In the genomic region with DNA sequence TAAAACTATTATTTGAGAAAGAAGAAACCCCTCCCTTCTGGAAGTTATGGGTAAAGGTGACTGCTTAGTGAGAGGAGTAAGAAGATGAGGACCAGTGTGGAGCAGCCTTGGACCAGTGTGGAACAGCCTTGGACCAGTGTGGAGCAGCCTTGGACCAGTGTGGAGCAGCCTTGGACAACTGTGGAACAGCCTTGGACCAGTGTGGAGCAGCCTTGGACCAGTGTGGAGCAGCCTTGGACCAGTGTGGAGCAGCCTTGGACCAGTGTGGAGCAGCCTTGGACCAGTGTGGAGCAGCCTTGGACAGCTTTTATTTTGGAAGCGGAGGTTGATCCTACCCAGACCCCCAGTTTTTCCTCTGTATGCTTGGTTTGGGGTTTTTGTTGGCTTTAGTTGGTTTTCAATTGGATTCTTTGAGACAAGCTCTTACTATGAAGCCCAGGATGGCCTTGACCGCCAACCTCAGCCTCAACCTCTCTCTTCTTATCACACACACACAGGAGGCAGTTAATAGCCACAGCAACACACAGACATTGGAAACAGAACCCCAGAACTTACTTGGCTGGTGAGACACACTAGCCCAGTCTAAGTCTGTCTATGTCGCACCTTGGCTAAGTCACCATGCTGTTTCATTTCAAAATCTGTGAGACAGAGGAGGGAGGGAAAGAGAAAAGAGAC, we compare ENCODE assay signal across 25 mouse cellular contexts.
DNase-seq lines count a peak whose midpoint lies in the region; ATAC-seq lines count a peak whose summit lies in the region.
"Had no signal": no experiment of that assay in that cellular context is flagged by ENCODE, and none has a peak within 500 bp of the region (broad histone marks: within the 10 kb centered on the region; RNA-seq: fewer than 3 reads in every experiment).

No protein-coding gene starts in this region.

- H3K4me3 ChIP-seq in heart, embryonic 12.5 days = no peak overlapping the region
- H3K4me3 ChIP-seq: embryonic facial prominence, embryonic 10.5 days; embryonic facial prominence, embryonic 12.5 days; forebrain, embryonic 13.5 days; forebrain, embryonic 15.5 days had no signal

- peak; percentile 42 for DNase-seq in adrenal gland, adult 8-10 months
- no peak for DNase-seq in adrenal gland, adult 18-20 months (ENCODE audit: low spot score in 2 of 2)
- DNase-seq in heart, adult 11 months = peak; percentile 51
- DNase-seq in ovary, adult 18-20 months (ENCODE audit: low spot score) = peak; percentile 26
- DNase-seq in ovary, postnatal 10 days (ENCODE audit: low spot score) = no peak
- no peak for DNase-seq in layer of hippocampus, adult 9-11 months
- DNase-seq: adrenal gland, postnatal 10 days; adrenal gland, postnatal 25 days; B cell, adult 2 months; cerebellum, adult 11-12 months; cerebellum, adult 2 months; cerebellum, adult 9-10 months; cerebellum, postnatal 10 days; cerebellum, postnatal 25 days; forebrain, postnatal 0 days had no signal

- no peak overlapping the region for H3K4me2 ChIP-seq in heart, embryonic 12.5 days
- H3K4me2 ChIP-seq: embryonic facial prominence, embryonic 12.5 days; forebrain, embryonic 13.5 days; forebrain, embryonic 15.5 days had no signal

- H3K27me3 ChIP-seq in heart, embryonic 12.5 days (replicated peaks) = no peaks in the 10 kb centered on the region
- H3K27me3 ChIP-seq: CH12.LX; embryonic facial prominence, embryonic 12.5 days; forebrain, embryonic 13.5 days; forebrain, embryonic 15.5 days; Patski had no signal

- H3K27ac ChIP-seq in heart, embryonic 12.5 days (ENCODE audit: poor library complexity, severe bottlenecking) = no peak overlapping the region
- H3K27ac ChIP-seq: embryonic facial prominence, embryonic 10.5 days; embryonic facial prominence, embryonic 12.5 days; forebrain, embryonic 13.5 days; forebrain, embryonic 15.5 days had no signal

- ATAC-seq in heart, embryonic 12.5 days (ENCODE audit: insufficient number of reproducible peaks, low FRiP score) = no peak
- ATAC-seq: activated CD4-positive, CD25-positive, alpha-beta regulatory T cell, adult 4 months; CD4-positive, CD25-positive, alpha-beta regulatory T cell, adult 4 months; forebrain, embryonic 13.5 days; forebrain, embryonic 15.5 days; forebrain, postnatal 0 days had no signal

- 83% methylated on average over 3 of the region's 3 CpGs for WGBS in heart, embryonic 12.5 days

- peaks cover 38% of the 10 kb centered on the region for H3K4me1 ChIP-seq in heart, embryonic 12.5 days (replicated peaks)

- H3K36me3 ChIP-seq in heart, embryonic 12.5 days = no peaks in the 10 kb centered on the region
- H3K36me3 ChIP-seq: embryonic facial prominence, embryonic 10.5 days; embryonic facial prominence, embryonic 12.5 days; forebrain, embryonic 15.5 days; G1E had no signal

- no peak overlapping the region for H3K9ac ChIP-seq in heart, embryonic 12.5 days
- H3K9ac ChIP-seq: embryonic facial prominence, embryonic 12.5 days; forebrain, embryonic 13.5 days; forebrain, embryonic 15.5 days; forebrain, postnatal 0 days had no signal

- no peaks in the 10 kb centered on the region for H3K9me3 ChIP-seq in heart, embryonic 12.5 days (replicated peaks)
- H3K9me3 ChIP-seq: embryonic facial prominence, embryonic 10.5 days; embryonic facial prominence, embryonic 12.5 days; forebrain, embryonic 13.5 days; forebrain, embryonic 15.5 days had no signal

Comparison
In these comparisons a context has a peak if more than half of its experiments do, and no peak if none do; other contexts are left out.
1. DNase-seq: peak in adrenal gland, adult 8-10 months (single experiment), heart, adult 11 months (single experiment) and ovary, adult 18-20 months (single experiment); none in adrenal gland, adult 18-20 months (0 of 2), ovary, postnatal 10 days (single experiment) and layer of hippocampus, adult 9-11 months (single experiment).